Mouse (Mus musculus): ENCODE data around the gene Stk25.
"Not testable (repeated sequence)": the region's sequence is repeated elsewhere in the genome, so short reads cannot be mapped to it uniquely, and the experiment has no call there.

Stk25 gene

DNA sequence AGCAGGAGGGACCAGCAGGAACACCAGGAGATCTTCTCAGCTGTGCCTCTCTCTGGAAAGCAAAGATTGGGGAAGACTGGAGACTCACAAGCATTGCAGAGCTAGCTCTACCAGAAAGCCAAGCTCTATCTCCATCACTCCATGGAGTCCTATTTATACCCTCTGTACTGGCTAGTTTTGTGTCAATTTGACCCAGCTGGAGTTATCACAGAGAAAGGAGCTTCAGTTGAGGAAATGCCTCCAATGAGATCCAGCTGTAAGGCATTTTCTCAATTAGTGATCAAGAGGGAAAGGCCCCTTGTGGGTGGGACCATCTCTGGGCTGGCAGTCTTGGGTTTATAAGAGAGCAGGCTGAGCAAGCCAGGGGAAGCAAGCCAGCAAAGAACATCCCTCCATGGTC lies at the start of gene Stk25:
Gene Stk25, minus strand, starts transcription at position 101 of the 400 bp plus-strand sequence.
- DNase-seq (ENCODE audit: low spot score) = not testable (repeated sequence)

DNA sequence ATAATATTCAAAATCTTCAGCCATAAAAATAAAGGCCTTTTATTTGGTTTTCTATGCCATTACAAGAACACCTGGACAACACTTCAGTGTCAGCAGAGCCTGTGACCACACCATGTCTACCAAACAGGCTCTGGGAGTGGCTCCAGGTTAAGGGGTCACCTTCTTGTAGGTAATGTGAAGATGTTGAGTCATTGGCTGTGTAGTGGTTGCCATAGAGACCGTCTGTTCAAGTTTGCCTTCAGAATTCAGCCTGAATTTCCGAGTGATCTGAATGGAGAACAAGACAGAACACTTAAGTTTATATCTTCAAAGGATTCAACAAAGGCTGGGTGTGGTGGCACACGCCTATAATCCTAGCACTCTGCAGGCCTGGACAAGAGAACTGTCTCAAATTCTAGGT lies 46.9 kb upstream of the Stk25 start:
- DNase-seq (ENCODE audit: low spot score) = no peak

DNA sequence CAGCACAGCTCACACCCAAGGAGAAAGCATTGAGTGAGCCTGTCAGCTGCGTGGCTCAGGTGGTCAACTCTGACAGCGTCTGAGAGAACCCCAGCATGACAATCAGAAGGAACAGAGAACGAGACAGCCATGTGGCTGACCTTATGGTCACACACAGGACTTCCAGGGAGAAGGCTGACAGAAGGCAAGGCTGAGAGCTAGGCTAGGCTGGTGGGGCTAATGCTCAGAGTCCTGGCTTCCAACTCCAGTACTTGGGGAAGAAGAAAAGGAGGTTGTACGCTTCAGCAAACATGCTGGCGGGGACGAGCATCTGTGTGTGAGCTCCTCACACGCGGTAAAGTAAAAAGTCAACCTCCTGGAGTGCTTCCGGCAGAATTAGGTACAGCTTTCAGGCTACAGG lies 45.9 kb upstream of the Stk25 start:
- no peak for DNase-seq (ENCODE audit: low spot score)

DNA sequence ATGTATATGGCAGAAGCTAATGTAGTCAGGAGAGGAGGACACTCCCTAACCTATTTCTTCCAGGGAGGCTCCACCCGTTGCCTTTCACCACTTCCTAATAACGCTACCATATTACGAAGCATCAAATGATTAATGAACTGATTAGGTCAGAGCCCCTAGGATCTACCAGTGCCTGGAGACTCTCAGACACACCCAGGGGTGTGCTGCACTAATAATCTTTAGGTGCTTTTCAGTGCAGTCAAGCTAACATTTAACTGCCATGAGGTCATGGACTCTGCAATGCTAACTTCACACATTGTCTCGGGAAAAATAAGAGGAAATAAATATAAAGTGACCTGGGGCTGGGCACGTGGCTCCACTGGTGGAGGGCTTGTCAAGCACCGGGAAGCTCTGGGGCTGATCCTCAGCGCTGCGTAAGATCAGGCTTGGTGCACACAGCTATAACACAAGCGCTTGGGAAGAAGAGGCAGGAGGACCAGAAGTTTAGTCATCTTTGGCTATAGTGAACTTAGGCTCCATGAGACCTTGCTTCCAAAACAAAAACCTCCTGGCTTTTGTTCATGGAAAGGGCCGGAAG lies 45.1 kb upstream of the Stk25 start:
- DNase-seq (ENCODE audit: low spot score) = no peak

DNA sequence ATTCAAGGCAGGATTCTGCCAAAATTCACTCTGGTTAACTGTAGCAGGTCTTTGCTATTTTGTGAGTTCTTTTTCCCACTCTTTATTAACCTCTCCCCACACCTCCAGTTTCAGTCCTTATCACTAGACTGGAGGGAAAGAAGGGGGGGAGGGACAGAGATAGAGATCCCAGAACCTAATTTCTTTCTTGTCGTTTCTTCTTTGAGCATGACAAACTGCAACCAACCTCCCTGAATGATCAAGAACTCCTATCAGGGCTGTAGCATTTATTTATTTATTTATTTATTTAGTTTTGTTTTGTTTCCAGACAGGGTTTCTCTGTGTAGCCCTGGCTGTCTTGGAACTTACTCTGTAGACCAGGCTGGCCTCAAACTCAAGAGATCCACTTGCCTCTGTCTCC lies 43.6 kb upstream of the Stk25 start:
- DNase-seq (ENCODE audit: low spot score) = no peak

DNA sequence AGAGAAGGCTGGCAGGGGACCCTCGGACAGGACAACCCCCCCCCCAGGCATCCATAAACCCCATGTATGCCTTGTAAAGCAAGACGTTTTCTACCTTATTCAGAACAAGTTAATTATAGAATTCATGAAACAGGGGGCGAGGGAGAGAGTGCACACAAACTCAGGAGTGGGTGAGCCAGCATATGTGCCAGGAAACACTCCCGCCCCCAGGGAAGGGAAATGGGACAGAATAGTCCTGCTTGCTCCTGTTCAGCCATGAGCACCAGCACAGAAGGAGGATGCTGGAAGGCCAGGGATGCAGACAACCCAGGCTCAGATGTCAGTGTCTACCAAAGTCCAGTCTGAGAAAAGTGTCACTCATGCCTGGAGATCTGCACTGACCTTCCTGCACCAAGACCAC lies 40.7 kb upstream of the Stk25 start:
- no peak for DNase-seq (ENCODE audit: low spot score)

DNA sequence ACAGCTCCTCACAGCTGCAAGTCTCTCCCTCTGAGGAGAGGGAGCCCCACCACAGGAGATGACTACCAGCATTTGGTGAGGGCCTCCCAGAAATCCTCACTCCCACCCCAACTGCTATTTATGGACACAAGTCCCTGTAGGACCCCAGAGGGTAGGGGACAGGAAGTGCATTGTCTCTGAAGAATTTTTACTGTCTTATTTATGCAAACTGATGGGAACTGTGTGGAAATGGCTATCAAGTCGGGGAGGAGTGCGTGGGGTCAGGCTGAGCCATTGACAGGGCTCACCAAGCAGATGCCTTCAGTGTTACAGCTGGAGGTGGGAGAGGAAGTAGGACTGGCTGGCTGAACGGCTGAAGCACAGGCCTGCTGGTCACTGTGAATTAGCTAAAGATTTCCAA lies 38.9 kb upstream of the Stk25 start:
- DNase-seq (ENCODE audit: low spot score) = no peak

DNA sequence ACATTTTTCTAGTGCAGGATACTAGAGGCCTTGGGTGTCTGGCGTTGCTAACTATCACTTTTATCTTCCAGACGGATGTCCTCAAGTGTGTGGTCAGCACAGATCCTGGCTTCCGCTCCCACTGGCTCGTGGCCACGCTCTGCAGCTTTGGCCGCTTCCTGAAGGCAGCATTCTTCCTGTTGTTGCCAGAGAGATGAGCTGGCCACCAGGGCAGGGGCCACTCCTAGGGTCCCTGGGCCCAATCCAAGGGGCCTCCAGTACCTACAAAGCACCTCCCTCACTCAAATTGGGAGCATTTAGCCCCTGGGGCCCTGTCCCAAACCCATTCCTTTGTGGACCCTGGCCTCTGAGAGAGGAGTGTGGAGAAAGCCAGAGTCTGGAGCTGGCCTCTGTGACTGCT lies 36.5 kb upstream of the Stk25 start:
- no peak for DNase-seq (ENCODE audit: low spot score)

DNA sequence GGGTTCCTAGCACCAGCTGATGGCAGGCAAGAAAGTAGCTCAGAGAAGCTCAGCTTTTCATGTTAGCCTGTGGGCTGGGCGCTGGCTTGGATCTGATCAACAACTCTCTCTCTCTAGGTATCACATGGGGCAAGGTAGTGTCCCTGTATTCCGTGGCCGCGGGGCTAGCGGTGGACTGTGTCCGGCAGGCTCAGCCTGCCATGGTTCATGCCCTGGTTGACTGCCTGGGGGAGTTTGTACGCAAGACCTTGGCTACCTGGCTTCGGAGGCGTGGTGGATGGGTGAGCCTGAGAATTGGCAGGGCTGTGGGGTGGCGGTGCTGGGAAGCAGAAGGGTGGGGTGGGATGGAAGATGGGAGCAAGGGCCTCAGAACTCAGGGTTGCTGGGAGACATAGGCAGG lies 35.5 kb upstream of the Stk25 start:
- DNase-seq (ENCODE audit: low spot score) = no peak

DNA sequence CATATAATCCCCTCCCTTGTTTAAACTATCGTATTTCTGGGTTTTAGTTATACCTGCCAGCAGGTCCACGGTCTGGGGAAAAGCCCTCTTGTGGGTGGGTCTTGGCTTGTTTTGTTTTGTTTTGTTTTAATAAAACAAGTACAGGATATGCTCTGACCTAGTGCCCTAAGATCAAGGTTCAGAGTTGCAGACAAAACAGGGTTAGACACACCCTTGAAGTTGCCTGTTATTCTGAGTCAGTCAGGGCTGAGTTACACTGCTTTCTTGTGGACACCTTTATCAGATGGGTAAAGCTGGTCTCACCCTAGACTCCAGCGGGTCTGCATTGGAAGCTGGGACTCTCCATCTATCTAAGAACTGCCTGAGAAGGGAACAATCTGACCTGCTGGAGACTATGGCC lies 35.0 kb upstream of the Stk25 start:
- DNase-seq (ENCODE audit: low spot score) = no peak

DNA sequence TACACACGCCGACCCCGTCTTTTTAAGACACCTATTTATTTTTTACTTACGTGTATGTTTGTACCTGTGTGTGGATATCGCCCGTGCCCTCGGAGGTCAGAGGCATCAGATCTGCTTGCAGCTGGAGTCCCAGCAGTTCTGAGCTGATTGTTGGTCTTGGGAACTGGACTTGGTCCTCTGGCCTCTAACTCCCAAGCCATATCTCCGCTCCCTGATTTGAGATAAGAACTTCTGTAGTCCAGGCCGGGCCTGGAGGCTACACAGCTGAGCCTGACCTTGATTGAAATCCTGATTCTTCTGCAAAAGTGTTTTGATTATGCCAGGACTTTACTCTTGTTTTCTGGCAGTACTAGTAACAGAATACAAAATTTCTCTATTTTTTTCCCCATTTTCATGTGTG lies 34.3 kb upstream of the Stk25 start:
- DNase-seq (ENCODE audit: low spot score) = no peak

DNA sequence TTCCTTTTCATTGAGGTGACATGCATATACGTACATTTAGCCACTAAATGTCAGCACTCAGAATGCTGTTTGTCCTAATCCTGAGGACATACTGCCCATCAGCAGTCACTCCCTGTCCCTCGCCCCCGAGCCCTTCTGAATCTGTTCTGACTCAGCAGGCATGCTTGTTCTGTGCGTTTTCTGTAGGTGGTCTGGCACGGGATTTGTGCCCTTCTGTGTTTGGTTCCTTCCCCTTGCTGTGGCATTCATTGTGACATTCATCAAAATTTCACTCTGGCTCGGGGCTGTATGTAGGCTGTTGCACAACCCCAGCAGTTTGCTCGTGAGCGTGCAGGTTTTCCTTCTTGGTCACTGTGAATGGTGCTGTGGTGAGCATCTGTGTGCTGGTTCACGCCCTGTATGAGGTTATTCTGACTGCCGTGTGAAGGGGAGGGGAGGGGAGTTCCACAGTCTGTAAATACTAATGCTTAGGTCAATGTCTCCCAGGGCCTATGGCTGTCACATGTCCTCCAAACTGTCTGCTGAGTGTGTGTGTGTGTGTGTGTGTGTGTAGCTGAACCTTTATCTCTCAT lies 33.4 kb upstream of the Stk25 start:
- no peak for DNase-seq (ENCODE audit: low spot score)

DNA sequence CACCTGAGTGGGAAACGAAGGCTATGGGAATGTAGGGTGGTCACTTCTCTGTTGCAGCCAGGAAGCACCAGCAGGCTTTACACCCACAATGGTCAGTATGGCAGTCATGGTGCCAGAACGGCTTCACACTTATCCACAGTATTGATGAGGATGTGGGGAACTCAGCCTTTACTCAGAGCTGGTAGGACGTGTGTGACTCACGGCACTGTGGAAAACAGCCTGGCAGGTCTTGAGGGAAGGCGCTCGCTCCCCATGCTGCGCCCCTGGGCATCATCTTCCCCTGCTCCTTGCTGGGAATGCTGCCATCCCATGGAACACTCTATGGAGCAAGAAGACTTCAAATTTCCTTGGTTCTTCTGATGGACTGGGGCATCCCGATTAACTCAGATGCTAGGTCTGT lies 32.6 kb upstream of the Stk25 start:
- no peak for DNase-seq (ENCODE audit: low spot score)

DNA sequence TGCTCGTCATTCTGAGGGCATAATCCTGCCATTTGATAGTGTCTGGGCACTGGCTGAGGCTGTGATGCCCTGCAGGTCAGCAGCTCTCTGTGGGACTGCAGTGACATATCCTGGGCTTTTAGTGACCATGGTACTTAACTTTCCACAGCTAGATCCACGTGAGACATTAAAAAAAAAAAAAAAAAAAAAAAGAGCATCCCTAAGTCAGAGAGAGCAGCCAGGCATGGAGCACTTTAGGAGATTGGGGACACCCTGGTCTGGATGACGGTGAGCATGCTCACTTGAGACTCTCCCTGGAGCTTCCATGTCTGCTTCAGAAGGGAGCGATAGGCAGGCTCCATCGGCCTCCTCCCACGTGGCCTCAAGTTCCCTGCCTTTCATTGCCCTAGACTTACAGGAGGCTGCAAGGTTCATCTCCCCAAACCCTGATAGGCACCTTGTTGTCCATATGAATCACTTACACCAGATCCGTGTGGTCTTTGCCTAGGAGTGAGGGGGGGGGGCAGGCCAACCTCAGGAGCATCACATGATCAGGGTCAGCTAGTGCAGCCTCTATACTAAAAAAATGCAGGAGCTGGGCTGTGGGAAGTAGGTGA lies 31.5 kb upstream of the Stk25 start:
- no peak for DNase-seq (ENCODE audit: low spot score)

DNA sequence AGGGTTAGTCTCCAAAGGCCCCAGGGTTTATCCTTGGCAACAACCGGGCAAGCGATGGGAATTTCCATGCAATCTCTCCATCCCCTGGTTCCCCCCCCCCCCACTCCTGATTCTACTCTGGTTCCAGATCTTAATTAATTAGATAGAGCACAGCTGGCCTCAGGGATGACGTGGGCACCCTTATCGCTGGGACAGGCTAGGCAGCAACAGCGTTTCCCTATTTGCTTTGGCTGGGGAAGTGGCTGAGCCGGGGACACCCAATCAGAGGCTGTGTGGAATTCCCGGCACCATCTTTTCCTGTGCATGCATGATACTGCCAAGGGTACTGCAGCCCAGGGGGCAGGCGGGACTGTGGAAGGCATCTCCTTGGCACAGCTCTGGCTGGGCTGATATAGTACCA lies 29.7 kb upstream of the Stk25 start:
- no peak for DNase-seq (ENCODE audit: low spot score)

DNA sequence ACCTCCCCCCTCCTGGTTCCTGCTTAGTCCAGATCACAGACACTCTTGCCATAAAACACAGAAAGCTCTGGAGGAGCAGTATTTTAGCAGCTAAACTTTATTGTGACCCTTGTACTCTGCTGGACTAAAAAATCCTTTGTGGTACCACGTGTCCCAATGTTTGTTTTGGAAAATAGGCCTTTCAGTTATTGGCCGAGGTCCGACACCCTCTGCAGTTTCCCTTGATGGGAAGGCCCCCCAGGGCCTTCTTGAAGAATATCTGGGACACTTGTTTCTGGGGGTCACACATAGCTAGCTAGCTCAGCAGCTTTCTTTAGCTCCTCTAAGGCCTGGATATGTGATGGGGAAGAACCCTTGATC lies 28.5 kb upstream of the Stk25 start:
- DNase-seq (ENCODE audit: low spot score) = no peak

DNA sequence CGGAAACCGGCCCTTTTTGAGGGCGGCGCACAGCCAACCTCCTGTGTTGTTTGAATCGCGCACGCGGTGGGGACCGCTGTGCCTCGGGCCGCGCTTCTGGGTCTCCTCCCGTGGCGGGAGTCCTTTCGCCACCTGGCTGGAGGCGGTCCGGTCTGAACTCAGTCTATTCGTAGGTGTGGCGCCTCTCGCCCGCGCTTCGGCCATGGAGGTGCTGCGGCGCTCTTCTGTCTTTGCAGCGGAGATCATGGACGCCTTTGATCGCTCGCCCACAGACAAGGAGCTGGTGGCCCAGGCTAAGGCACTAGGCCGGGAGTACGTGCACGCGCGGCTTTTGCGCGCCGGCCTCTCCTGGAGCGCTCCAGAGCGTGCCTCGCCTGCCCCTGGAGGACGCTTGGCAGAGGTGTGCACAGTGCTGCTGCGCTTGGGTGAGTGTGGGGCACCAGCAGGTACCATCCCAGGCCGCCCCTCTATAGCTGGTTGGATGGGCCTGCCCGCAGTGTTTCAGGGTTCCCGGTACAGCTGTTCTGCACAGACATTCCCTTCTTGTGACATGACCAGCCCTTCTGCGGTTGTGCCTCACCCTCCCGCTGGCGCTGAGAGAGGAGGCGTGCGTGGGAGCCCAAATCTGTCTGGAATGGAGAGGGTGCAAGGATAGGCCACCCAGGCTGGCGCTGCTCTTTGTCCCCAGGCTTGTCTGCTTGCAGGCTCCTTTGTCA lies 27.9 kb upstream of the Stk25 start:
- no peak for DNase-seq (ENCODE audit: low spot score)

DNA sequence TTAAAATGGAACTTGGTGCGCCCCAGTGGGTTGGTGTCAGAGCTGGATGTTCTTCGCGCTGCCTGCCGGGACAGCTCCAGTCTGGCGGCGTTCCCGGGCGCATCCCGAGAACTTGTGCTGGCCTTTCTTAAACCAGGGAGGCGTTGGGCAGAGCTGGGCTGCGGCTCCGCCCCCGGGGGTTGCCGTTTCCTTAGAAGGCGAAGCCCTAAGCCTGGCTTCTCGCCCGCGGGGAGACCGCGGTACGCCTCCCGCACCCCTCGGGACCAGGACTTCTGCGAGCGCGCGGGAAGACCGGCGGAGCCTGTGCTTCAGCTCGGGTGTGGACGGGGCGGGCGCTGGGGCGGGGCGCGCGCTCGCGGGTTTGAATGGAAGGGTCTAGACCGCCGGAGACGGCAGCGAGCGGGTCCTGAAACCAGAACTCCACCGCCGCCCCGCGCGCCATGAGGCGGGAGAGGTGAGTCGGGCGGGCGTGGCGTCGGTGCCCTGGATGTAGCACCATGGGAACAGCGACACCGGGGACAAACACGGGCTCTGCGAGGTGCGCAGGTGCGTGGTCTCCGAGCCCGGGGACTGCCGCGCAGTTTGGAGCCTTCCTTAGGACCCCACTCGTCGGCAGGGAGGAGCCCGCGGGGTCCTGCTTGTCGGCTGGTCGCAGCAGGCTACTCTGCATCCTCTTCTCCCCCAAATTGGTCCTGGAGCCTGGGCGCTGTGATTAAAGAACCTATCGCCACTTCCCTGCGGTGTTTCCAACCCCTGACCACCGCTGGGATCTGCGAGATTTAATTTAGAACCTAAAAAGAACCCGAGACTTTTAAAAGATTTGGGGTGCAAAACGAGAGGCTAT lies 27.2 kb upstream of the Stk25 start, which contains the start of gene Bok:
Gene Bok, plus strand, starts transcription at position 260 of the 844 bp plus-strand sequence.
- no peak for DNase-seq (ENCODE audit: low spot score)

DNA sequence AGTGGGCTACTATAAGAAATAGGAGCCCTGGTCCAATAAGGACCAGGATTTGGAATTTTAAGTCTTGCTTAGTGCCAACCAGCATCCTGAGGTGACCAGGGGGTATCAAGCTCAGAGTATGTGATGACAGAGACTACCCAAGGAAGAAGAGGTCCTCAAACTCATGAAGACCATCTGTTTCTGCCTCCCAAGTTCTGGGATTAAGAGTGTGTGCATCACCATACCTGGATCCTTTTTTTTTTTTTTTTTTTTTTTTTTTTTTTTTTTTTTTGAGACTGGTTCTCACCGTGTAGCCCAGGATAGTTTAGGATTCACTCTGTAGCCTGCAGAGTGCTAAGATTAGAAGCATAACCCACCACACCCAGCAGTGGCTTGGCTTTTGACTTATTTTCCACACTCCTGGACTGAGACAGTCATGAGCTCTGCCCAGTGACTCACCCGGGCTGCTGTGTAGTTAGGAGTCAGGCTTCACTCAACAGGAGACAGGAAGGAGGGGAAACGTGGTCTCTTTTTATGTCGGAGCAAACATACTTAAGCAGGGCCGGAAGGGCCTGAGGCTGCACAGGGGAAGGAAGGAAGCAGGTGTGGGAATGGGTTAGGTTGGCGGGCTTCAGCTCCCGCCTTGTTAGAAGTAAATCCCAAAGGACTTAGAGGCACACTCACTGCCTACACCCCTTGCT lies 21.6 kb upstream of the Stk25 start:
- no peak for DNase-seq (ENCODE audit: low spot score)

DNA sequence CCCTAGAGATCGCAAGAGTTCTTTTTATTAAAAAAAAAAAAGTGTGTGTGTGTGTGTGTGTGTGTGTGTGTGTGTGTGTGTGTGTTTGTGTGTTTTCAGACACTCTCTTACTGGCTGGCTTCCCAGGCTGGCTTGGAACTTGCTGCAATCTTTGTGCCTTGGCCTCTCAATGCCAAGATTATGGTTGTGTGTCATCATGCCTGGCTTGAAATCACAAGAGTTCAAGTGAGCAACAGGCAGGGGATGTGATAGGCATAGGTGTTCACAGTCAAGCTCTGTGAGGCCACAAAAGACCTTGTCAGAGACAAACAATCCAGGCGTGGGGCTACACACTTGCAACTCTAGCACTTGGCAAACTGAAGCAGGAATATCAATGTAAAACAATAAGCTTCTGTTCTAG lies 19.9 kb upstream of the Stk25 start:
- no peak for DNase-seq (ENCODE audit: low spot score)

DNA sequence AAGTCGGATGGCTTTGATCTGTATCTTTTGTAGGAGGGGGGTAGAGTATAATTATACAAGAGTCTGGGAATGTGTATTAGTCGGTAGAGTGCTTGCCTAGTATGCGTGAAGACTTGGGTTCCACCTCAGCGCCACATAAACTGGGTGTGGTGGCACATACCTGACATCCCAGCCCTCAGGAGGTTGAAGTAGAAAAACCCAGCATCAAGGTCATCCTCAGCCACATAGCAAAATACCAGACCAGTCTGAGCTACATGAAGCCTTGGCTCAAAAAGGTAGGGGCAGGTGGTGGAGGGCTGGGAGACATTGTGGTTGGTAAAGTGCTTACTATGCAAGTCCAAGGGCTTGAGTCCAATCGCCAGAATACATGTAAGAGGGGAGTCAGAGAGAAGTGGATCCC lies 14.2 kb upstream of the Stk25 start:
- no peak for DNase-seq (ENCODE audit: low spot score)

DNA sequence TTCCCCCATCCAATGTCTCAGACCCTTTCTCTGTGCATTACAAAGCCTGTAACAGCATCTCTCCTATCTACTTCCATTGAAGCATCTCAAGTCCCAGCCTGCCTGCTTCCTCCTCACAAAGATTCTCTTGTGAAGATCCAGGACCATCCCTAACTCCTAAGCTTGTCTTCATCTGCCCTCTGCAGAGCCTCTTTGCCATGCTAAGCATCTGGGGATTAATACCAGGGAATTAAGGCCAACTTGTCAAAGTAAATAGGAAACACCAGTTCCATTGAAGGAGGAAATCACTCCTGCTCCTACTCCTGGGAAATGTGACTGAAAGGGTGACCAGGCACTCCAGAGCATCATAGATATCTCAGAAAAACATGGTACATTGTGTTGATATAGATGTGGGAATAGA lies 11.5 kb upstream of the Stk25 start:
- no peak for DNase-seq (ENCODE audit: low spot score)

All from T-cell, adult 2 months (primary cell).